Mouse (Mus musculus) subcutaneous adipose tissue, adult 2 months (tissue): ENCODE measurements around the gene A530016L24Rik. TPM values are rescaled to one million over a fixed set of nuclear protein-coding genes. Genes with fewer than 3 reads are reported as not detected.

Source experiments
- polyA plus RNA-seq: library from polyadenylated mRNA; depleted of rRNA; stranded (reverse); fragments of >200 nt; gene quantifications from 2 replicates; pipeline ENCODE4 v1.2.3, GENCODE M21; 2012; ENCODE audit warnings: low replicate concordance; rRNA removed

The A530016L24Rik gene
- polyA plus RNA-seq: 206 and 328 TPM in 2 replicates

GRCm38 (mm10) chr12:112489134-112489533 lies at the start of gene A530016L24Rik:
Gene A530016L24Rik, plus strand, starts transcription at chr12:112489448.

GRCm38 (mm10) chr12:112516697-112517337 lies 27.6 kb downstream of the A530016L24Rik start, which contains the start of gene Tmem179:
Gene Tmem179, minus strand, starts transcription at chr12:112516747.

Other genes starting within 250 kb of the A530016L24Rik start
- gene Tmem179, start 27.3 kb downstream of the A530016L24Rik start, polyA plus RNA-seq: 0.46 and 1.2 TPM in 2 replicates
- 41.8 and 55.4 TPM in 2 replicates for gene Inf2, start 99.3 kb downstream of the A530016L24Rik start, polyA plus RNA-seq
- gene Adssl1, start 130.6 kb downstream of the A530016L24Rik start, polyA plus RNA-seq: 3.8 and 4.1 TPM in 2 replicates
- 29.3 and 62.9 TPM in 2 replicates for gene Siva1, start 155.2 kb downstream of the A530016L24Rik start, polyA plus RNA-seq
- 114 and 224 TPM in 2 replicates for gene Akt1, start 185.4 kb downstream of the A530016L24Rik start, polyA plus RNA-seq
- gene Zbtb42, start 189.4 kb downstream of the A530016L24Rik start, polyA plus RNA-seq: 7.7 and 19.2 TPM in 2 replicates
- 13.5 and 57.5 TPM in 2 replicates for gene Cep170b, start 231.0 kb downstream of the A530016L24Rik start, polyA plus RNA-seq